ENCODE assay signal across 21 mouse cellular contexts in genomic region chr5:20911741-20912140, GRCm38 (mm10). TPM values are rescaled to one million over a fixed set of nuclear protein-coding genes. Genes with fewer than 3 reads are reported as not detected.
DNase-seq lines count a peak whose midpoint lies in the region; TF ChIP-seq lines count a peak whose summit lies in the region.
"Had no signal": no experiment of that assay in that cellular context is flagged by ENCODE, and none has a peak within 500 bp of the region (broad histone marks: within the 10 kb centered on the region; RNA-seq: fewer than 3 reads in every experiment).

No protein-coding gene starts in this region.

- H3K4me3 ChIP-seq in thymus, adult 2 months (ENCODE audit: control insufficient read depth, insufficient read depth, low read length) = no peak overlapping the region
- H3K4me3 ChIP-seq: embryonic facial prominence, embryonic 13.5 days; embryonic facial prominence, embryonic 15.5 days; erythroblast, embryonic 14.5 days; forebrain, embryonic 10.5 days; forebrain, embryonic 12.5 days had no signal

- no peak overlapping the region for H3K27ac ChIP-seq in thymus, adult 2 months (ENCODE audit: control insufficient read depth, insufficient read depth, low read length)
- H3K27ac ChIP-seq: embryonic facial prominence, embryonic 13.5 days; embryonic facial prominence, embryonic 15.5 days; forebrain, embryonic 10.5 days; forebrain, embryonic 12.5 days had no signal

- 15% methylated on average over 2 of the region's 2 CpGs for WGBS in thymus, adult 2 months

- TF ChIP-seq POLR2A in thymus, adult 2 months (IDR thresholded peaks at IDR 0.05; ENCODE audit: control insufficient read depth, extremely low read depth, insufficient read depth, low read length, poor library complexity) = no peak

- no peaks in the 10 kb centered on the region for H3K4me1 ChIP-seq in thymus, adult 2 months (replicated peaks; ENCODE audit: control insufficient read depth, insufficient read depth, low read length)
- H3K4me1 ChIP-seq: embryonic facial prominence, embryonic 13.5 days; embryonic facial prominence, embryonic 15.5 days; forebrain, embryonic 10.5 days; forebrain, embryonic 12.5 days had no signal

- no peak for TF ChIP-seq CTCF in thymus, adult 2 months (IDR thresholded peaks at IDR 0.05; ENCODE audit: borderline replicate concordance, control insufficient read depth, extremely low read depth, insufficient read depth, low read length, poor library complexity)

- peaks cover 13% of the 10 kb centered on the region for H3K36me3 ChIP-seq in thymus, adult 2 months (ENCODE audit: control insufficient read depth, insufficient read depth, low read length)

- H3K27me3 ChIP-seq in thymus, adult 2 months (ENCODE audit: control insufficient read depth, insufficient read depth, low read length) = no peaks in the 10 kb centered on the region
- H3K27me3 ChIP-seq: embryonic facial prominence, embryonic 13.5 days; embryonic facial prominence, embryonic 15.5 days; forebrain, embryonic 12.5 days; Patski had no signal

- DNase-seq in thymus, adult 2 months = peak; percentile 29
- no peak for DNase-seq in thymus, postnatal 4 days
- DNase-seq in thymus, postnatal 0 days (ENCODE audit: low spot score) = peak; percentile 67
- peak; percentile 19 for DNase-seq in thymus, postnatal 25 days
- DNase-seq in adrenal gland, postnatal 36 days = no peak
- DNase-seq in right cerebral cortex, postnatal 14 days = no peak
- DNase-seq: adrenal gland, adult 8-10 months; adrenal gland, postnatal 14 days; cerebellum, adult 11 months; cerebellum, adult 18-20 months; cerebellum, adult 8-10 months; cerebellum, adult 9-11 months; cerebellum, postnatal 14 days; cerebellum, postnatal 36 days; embryo, embryonic 11 days had no signal

RNA-seq across cellular contexts. Expression of gene Tmem60, which starts 29.8 kb away (rescaled TPM):
- polyA plus RNA-seq in thymus, adult 2 months (2012; rRNA removed) = 12.6 and 15.5 TPM in 2 replicates
- 65.4 and 73.8 TPM in 2 replicates for polyA plus RNA-seq in thymus, postnatal 0 days (2015; fragmentation: Nextera tagmentation; extraction: Ambion mirVana)
- 10 to 100 TPM; 16.1 to 23.0 TPM for total RNA-seq in adrenal gland, postnatal 36 days (2021)

RNA-seq across cellular contexts. Expression of gene Phtf2, which starts 29.8 kb away (rescaled TPM):
- 4.5 and 5.2 TPM in 2 replicates for polyA plus RNA-seq in thymus, adult 2 months (2012; rRNA removed)
- 12.6 and 12.9 TPM in 2 replicates for polyA plus RNA-seq in thymus, postnatal 0 days (2015; fragmentation: Nextera tagmentation; extraction: Ambion mirVana)
- 10 to 100 TPM in 1 of 2 experiments, 1 to 10 TPM in 1; 10.0 to 10.9 TPM for total RNA-seq in adrenal gland, postnatal 36 days (2021)

RNA-seq across cellular contexts. Expression of gene Rsbn1l, which starts 44.5 kb away (rescaled TPM):
- 15.0 and 17.6 TPM in 2 replicates for polyA plus RNA-seq in thymus, adult 2 months (2012; rRNA removed)
- 21.6 and 28.7 TPM in 2 replicates for polyA plus RNA-seq in thymus, postnatal 0 days (2015; fragmentation: Nextera tagmentation; extraction: Ambion mirVana)
- 10 to 100 TPM; 14.2 to 16.8 TPM for total RNA-seq in adrenal gland, postnatal 36 days (2021)

Comparison
In these comparisons a context has a peak if more than half of its experiments do, and no peak if none do; other contexts are left out.
1. DNase-seq: peak in thymus, adult 2 months (single experiment), thymus, postnatal 0 days (single experiment) and thymus, postnatal 25 days (single experiment); none in thymus, postnatal 4 days (single experiment), adrenal gland, postnatal 36 days (0 of 2) and right cerebral cortex, postnatal 14 days (single experiment).